Mouse (Mus musculus): ENCODE results near the gene Rab11b.
"Not testable (repeated sequence)": the region's sequence is repeated elsewhere in the genome, so short reads cannot be mapped to it uniquely, and the experiment has no call there.

The Rab11b gene

DNA sequence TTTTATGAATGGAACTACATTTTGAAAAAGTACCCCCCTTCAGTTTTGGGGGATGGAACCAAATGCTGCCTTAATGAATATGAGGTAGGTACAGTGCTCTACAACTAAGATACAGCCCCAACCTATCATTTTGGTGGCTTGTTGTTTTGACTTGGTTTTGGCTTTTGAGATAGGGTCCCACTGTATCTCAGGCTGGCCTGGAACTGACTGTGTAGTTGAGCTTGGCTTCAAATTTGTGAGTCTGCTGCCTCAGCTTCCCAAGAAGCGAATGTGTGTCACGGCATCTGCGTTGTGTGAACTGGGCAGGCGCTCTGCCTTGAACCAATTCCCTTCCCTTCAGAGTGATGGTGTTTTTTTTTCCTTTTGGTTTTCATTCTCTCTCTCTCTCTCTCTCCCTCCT is 11.3 kb upstream of the Rab11b start:
- DNase-seq = no peak

DNA sequence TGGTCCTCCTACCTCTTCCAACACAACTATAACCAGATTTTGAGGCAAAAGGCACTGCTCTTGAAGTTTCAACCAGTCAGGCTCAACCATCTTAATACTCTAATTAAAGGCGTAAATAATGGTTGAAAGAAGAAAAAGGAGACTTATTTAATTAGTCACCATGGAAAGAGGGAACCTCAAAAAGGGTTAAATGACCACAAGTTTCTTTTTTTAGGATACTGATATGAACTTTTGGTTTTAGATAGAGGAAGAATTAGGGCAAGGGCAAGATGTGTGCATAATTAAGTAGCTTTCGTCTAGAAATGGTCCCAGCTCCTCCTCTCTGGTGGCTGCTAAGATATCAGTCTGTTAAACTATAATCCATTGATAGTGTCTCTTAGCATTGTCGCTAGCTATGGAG is 6.1 kb upstream of the Rab11b start:
- no peak for DNase-seq

DNA sequence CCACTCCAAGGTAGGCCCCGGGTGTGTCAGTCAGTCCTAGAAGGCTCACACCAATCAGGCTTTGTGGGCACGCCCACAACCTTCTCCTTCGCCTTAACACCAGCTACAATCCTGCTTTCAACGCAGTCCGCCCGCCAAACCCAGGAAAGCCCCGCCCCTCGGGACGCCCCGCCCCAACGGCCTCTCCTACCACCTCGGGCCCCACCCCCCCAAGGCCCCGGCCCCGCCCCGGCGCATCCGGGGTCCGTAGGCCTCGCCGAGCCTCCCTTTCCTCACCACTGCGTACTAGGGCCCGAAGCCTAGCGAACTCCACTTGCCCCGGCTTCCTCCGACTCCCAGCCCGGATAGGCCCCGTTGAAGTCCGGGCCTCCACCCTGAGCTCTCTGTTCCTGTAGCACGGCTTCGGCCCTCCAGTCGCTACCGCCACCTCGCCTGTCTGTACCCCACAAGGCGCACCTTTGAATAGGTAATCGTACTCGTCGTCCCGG is 519 bp downstream of the Rab11b start:
- DNase-seq = peak; percentile 97

DNA sequence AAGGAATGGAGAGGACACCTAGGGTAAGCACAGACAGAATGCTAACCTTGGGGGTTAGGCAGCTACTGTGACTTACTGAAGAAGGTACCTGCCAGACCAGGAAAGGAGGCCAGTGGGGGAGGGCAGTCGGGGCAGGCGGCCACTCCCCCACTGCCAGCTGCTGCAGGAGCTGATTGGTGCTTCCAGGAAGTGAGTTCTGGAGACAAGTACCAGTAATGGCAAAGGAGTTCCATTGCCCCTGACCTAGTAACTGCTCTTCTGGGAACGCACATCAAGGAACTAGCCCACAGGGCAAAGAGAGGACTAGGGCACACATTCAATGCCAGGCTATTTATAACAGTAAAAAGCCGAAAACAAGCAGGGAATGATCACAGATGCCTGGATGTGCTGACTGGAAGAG is 3.1 kb downstream of the Rab11b start:
- DNase-seq = peak; percentile 63

DNA sequence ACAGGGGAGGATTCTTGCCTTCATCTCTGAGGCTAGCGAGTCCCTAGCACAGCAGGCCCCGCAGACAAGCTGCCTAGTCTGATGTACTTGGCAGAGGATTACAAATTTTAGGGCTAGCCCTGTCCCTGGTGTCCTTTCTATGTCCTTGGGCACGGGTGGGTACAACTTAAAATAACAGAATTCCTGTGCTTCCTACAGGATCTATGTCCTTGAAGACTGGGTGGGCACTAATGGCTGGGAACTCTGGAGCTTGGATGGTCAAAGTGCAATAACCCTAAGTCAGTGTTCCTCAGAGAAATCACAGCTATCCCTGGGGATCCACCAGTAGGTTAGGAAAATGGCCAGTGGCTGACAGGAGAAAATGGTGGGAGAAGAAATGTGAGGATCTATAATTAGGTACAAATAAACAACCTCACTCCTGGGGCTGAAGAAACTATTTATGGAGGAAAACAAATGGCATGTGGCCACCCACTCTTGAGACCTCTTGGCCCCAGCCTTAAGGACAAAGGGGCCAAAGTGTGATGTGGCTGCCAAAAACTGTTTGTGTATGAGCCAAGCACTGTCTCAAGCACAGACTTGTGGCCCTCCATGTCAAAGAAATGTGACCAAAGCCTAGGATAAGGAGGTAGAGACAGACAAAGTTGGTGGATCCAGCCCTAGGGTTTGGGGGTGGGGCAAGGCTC is 4.1 kb downstream of the Rab11b start:
- peak; percentile 61 for DNase-seq

DNA sequence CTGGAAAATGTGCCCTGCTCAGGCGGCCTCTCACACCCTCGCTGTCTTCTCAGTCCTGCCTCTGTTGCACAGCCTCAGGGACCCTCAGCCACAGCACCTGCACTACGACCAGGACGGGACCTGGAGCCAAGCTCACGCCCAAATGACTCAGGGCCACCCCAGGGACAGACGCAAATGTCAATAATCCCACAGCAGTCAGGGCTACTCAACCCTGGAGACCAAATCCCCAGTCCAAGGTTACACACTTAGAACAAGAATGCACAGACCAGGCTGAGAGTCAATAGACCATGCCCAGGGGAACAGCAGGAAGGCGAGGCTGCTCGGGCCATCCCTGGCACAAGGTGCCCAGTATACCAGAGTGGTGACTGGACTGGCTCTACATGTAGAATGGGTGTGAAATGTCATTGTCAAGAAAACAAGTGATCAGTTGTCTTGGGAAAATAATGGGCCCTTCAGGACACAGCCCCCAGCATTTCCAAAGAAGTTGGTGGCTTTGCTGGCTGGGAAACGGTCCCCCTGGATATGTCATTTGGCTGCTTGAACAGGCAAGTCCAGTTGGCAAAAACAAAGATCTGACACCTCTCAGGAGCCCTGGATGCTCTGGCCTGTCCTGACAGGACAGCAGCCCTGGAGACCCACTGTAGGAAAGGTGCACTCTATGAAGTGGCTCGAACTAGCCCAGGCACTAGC is 4.8 kb downstream of the Rab11b start:
- peak; percentile 58 for DNase-seq

DNA sequence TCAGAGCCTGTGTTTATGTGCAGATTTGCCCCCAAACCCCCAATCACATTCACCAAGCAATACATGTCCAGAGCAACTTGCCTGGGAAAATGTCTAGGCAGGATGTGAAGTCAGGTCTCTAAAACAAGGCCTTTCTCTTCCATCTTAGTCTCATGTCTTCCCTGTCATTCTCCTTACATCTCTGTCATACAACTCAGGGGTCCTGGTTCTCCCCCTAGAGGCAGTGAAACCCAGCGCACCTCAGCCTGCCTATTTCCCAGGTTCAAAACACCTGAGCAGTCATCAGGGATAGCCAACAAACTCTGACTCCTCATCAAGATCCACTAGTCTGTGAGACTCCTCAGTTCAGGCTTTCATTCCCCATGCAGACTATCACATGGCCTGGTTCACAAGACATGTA is 5.7 kb downstream of the Rab11b start:
- DNase-seq = no peak

DNA sequence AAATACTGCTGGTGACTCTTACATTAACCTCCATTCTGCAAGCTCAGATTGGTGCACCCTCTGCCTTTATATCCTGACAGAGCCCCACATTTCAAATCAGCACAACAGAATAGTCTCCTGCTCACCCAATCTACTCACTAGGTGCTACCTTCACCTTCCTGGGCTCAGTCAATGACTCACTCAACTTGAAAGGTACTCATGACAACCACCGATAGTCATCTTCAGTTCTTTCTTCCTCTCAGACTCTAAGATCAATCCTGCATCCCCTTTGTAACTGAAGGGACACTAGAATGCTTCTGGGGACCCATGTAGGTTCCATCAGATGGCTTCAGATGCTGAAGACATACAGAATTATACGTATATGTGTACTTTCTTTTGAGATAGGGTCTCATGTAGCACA is 8.0 kb downstream of the Rab11b start:
- DNase-seq = no peak

DNA sequence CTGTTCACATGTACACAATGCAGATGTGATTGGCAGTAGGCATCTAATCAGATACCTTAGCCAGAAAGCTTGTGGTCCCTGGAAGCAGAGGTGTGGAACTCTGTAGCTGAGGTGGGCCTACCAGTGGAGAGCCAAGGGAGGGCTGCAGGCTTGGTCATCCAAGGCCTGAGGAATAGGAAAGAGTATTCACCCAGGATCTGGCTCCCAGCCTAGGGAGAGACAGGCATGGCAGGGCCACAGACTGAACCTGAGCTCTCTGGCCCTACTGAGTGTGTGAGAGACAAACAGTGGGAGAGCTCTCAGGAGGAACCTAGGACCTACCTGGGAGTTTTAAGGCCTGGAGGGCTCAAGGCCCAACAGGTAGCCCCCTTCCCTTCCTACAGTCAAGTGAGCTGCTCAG is 9.1 kb downstream of the Rab11b start:
- DNase-seq = no peak

DNA sequence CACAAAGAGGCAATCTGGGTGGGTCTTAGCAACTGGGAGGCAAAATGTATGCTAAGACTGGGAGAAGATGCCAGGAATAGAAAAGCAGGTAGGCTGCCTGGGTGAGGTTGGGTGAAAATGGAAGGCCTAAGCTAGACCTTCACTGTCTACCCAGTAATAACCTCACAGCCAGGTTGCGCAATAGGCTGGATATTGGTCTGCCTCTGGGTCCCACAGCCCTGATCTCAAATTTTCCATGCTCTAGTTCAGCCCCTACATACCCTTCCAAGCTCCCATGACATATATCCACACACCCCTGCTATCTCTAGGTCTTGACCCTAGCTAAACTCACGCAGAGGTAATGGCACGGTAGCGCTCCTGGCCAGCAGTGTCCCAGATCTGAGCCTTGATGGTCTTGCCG is 10.9 kb downstream of the Rab11b start:
- DNase-seq = no peak

DNA sequence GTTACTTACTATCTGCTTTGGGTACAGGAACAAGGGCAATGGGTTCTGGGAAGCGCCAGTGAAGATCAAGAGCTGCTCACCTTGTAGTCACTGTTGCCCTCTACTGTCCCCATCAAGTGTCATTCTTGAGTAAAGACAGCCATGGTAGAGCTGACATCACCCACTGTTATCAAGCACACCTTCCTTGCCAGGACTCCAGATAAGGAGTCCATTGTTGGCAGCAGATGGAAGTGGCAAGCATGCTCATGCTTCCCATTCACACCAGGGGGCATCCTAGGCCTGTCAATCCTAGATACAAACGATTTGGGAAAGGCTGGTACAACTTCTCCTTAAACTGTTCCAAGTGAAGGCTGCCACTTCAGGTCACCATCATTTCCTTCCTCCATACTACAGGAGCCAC is 14.3 kb downstream of the Rab11b start:
- peak; percentile 59 for DNase-seq

DNA sequence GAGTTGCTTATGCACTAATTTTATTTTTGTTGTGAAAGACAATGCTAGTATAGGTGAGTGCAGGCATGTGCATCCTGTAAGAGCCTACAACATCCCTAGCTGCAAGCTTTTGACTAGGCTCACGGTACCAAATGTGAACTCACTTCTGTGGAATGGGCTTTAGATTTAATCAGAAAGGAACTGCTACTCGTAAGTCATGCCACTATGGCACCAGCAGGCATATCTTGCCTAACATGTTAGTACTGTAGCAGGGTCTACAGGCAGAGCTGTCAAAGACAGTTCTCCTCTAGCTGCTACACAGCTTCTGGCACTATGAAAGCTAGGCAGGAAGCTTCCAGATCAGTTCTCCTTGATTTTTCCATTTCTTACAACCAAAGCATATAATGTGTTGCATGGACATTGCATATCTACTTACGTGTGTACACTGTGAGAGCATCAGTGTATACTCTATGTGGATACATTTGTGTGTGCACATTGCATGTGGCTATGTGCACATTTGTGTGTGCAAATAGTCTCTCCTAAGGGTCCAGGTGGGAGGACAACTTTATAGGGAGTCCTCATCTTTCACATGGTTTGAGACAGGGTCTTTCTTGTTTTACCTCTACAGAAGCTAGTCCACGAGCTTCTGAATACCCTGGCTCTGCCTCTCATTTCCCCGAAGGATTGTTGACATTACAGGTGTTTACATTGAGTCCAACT is 15.5 kb downstream of the Rab11b start:
- DNase-seq = no peak

DNA sequence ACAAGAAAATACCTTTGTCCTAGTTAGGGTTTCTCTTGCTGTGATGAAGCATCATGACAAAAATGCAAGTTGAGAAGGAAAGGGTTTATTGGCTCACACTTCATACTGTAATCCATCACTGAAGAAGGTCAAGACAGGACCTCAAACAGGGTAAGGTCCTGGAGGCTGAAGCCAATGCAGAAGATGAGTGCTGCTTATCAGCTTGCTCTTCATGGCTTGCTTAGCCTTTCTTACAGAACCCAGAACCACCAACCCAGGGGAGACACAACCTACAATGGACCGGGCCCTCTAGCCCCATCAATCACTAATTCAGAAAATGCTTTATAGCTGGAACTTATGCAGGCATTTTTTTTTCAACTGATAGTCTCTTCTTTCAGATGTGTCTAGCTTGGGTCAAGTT is 17.9 kb downstream of the Rab11b start:
- no peak for DNase-seq

DNA sequence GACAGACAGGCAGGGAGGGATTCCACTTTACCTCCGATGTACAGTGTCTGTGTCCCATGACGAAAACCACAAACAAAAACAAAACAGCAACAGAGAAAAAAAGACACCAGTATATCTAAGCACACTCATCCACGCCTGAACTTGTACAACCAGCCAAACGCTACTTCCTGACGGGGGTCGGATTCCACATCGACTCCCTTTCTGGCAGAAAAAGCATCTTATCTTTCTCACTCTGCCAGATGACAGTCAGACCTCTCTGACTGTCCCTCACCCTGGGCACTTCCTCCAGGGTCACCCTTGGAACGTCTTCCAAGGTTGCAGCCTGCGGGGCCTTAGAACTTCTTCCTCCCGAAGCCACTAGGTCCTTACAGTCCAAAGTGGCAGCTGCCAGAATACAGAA is 26.8 kb downstream of the Rab11b start:
- not testable (repeated sequence) for DNase-seq

DNA sequence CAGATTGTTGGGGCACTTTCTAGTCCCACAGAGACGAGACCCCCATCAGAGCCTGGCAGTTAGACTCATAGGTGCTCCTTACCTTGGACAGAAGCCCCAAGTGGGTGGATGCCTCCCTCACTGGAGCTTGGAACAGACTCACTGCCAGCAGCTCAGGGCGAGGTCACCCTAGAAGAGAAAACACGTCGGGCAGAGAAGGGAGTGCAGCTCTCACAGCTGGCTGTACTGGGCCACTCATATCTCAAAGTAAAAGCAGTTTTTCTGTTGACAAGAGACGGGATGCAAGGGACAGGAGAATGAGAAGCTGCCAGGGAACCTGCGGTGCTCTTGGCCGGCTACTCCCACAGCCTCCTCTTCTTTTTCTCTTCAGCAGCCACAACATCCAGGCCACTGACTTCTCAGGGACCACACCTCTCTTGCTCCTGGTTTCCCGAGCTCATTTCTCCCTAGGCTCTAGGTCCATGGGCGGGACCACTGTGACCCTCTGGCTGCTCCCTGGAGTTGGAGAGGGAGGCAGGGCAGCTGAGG is 27.7 kb downstream of the Rab11b start:
- not testable (repeated sequence) for DNase-seq

DNA sequence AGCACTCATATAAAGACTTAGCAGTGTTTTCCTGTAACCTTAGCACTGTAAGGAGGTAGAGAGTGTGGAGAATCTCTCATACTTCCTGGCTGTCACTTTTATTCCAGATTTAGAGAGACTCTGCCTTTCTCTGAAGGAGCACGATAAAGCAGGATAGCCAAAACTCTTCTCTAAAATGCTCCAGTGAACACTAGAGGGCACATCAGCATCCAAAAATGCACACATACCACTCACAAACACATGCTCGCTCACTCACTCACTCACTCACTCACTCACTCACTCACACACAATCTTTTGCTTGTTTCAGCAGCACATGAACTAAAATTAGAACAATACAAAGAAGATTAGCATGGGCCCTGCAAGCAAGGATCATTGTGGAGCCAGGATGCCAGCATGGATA is 31.1 kb downstream of the Rab11b start:
- peak; percentile 33 for DNase-seq

DNA sequence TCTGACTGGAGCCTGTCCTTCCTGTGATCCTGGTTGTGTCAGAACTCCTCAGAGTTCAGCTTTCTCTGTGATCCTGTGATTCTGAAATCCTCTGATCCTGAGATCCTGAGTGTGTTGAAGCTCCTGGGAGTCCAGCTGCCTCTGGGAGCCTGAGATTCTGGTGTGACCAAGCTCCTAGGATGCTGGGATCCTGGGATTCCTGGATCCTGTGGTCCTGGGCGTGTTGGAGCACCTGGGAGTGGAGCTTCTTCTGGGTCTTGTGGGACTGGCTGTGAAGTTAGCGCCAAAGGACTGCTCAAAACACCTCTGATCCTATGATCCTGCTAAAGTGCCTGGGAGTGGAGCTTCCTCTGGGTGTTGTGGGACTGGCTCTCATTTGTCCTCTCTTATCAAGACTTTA is 31.9 kb downstream of the Rab11b start:
- no peak for DNase-seq

DNA sequence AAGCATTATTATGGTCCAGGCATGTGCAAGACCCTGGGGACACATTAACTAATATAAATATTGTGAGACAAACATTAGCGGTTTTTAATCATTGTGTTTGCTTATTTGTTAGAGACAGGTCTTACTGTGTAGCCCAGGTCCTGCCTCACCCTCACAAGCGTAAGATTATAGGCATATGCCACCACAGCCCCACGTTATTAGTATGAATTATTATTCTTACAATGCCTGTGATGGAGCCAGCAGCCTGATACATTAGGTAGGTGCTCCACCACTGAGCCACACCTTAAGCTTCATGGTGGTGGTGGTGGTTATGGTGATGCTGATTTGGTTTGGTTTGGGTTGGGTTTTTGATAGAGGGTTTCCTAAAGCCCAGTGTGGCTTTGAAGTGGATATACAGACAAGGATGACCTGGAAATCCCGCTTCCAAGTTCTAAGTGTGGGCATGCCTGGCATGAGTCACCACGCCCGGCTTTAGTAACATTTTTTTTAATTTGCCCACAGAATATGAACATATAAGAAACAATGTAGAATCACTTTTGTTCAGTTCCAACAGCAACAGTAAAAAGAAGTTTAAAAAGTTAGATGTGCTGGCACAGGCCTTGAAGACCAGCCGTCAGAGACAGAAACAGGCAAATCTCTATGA is 40.5 kb downstream of the Rab11b start:
- DNase-seq = no peak

DNA sequence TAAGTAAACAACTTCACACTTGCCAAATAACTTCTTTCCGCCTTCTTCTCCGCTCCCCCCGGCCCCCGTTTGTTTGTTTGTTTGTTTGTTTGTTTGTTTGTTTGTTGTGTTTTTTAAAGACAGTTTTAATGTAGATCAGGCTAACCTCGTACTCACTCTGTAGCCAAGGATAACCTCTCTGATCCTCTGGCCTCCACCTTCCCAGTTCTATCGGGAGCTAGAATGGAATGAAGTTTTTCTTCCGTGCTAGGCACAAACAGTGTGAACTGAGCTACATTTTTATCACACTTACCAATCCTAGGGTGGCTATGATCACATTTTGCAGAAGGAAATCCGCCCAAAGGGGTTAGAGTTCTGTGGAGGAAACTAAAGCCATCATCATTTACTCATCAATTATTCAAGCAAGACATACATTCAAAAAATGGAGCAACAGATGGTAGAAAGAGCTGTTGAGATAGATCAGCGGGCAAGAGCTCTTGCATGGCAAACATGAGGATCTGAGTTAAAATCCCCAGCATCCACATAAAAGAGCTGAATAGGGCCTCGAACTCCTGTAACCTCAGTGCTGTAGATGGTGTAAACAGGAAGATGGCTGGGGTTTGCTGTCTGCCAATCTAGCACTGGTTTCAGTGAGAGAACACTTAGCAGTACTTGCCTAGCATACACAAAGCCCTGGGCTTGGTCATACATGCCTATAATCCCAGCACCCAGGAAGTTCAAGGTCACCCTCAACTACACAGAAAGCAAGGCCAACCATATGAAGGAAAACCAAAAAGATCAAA is 41.2 kb downstream of the Rab11b start:
- no peak for DNase-seq

DNA sequence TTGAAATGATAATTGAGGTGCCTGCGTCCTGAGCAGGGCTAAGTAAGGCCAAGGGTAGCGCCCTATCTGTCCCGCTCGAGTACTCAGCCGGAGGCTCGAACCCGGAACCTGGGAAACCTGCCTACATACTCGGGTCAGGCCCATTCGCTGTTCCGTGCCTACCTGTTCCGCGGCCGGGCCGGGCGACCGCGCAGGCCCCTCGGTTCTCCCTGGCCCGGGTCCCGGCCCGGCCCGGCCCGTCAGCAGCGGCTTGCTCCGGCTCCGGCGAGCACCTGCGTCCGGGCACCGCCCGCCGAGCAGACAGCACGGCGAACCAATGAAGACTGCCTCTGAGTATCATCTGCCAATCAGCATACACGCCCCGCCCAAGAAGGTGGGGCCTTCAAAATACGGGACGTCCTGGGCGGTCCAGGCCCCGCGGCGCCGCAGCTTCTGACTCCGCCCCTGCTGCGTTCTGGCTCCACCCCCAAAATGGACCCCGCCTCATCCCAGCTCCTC is 41.9 kb downstream of the Rab11b start, which contains the start of gene March2:
March2 (minus strand) TSS at position 287 of the 498 bp plus-strand sequence.
- peak; percentile 99 for DNase-seq

DNA sequence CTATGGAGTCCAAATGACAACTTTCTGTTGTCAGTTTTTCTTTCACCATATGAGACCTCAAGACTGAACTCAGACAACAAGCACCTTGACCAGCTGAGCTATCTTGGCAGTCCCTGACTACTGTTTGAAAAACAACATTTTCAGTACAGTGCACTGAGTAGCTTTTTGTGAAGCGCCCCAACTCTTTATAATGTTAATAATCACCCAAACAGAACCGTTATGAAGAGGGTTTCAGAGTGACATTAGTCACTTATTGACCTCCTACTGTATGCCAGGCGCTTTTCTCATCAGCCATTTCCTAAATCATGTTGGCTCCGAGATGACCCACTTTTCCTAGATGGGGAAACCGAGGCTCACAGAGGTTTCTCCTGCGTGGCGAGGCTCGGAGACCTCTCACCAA is 42.3 kb downstream of the Rab11b start:
- DNase-seq = peak; percentile 63

DNA sequence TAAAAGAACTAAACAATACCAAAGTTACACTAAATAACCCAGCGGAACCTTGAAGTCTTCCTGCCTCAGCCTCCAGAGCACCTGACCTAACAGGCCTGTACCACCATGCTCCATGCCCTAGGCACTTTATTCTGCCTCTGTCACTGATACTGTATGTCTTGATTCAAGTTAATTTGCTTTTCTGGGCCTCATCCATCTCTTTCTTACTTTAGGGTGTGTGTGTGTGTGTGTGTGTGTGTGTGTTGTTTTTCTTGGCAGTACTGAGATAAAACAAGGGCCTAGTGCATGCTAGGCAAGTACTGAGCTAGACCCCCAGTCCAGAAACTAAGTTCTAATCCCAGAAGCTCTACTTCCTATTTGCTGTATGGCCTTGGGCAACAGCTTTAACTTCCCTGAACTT is 43.1 kb downstream of the Rab11b start:
- no peak for DNase-seq

All from kidney, adult 9 months (tissue).